Mouse (Mus musculus) brain, embryonic 14.5 days (tissue): ENCODE measurements at regions not wholly inside any gene's neighbourhood (a gene's known extent, or its start where the extent isn't known, plus 50 kb on each side); places are given as distances from the start of the nearest gene placed in this dataset.
"Not testable (repeated sequence)": the region's sequence is repeated elsewhere in the genome, so short reads cannot be mapped to it uniquely, and the experiment has no call there.

ENCODE experiments used
- CTCF ChIP-seq: fragments of 200-500 bp; IDR thresholded peaks from 2 replicates; pipeline ENCODE4 v1.5.1; 2012; ENCODE audit warnings: inconsistent platforms, mild to moderate bottlenecking, moderate library complexity, borderline replicate concordance; ENCODE audit not compliant: insufficient read depth, insufficient read length; ENCODE audit errors: extremely low read depth
- POLR2A ChIP-seq: fragments of 200-500 bp; IDR thresholded peaks from 2 replicates; pipeline ENCODE4 v1.6.1; 2012; ENCODE audit warnings: mild to moderate bottlenecking, inconsistent platforms, borderline replicate concordance; ENCODE audit not compliant: poor library complexity, insufficient read depth, insufficient read length, severe bottlenecking; ENCODE audit errors: extremely low read depth

DNA sequence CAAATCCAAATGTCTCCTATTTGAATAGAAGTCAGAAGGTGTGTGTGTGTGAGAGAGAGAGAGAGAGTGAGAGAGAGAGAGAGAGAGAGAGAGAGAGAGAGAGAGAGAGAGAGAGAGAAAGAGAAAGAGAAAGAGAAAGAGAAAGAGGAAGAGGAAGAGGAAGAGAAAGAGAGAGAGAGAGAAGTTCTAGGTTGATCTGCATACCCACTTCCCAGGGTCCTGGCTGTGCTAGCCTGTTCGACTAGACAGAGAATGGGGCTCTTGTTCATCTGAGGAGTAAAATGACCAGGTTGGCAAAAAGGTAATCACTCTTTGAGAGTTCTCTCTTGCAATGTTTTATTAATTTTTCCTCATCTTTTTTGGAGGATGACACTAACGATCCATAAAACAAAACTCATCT, 257.5 kb upstream of the Pik3r1 start:
- TF ChIP-seq CTCF, POLR2A: not testable (repeated sequence)
